Mouse (Mus musculus) bone marrow, adult 2 months (tissue): ENCODE results near the gene Mex3b. TPM values are rescaled to one million over a fixed set of nuclear protein-coding genes. Genes with fewer than 3 reads are reported as not detected.
A peak's percentile ranks its signal among the peaks of the same experiment; 100 is the strongest.

Experiments
- H3K27ac ChIP-seq: fragments of 200-500 bp; 2 replicates; pipeline ENCODE4 v1.5.1; 2012; ENCODE audit warnings: low read depth, mild to moderate bottlenecking, control low read depth, inconsistent platforms, low read length; ENCODE audit not compliant: control insufficient read depth, poor library complexity, insufficient read depth
- H3K4me1 ChIP-seq: fragments of 200-500 bp; 2 replicates; pipeline ENCODE4 v1.6.1; 2011; ENCODE audit warnings: low read length; ENCODE audit not compliant: control insufficient read depth, insufficient read depth
- H3K4me3 ChIP-seq: fragments of 200-500 bp; replicated peaks from 2 replicates; pipeline ENCODE3; 2011; ENCODE audit warnings: mild to moderate bottlenecking, low read depth, low read length, control low read depth; ENCODE audit not compliant: control insufficient read depth
- CTCF ChIP-seq: fragments of 200-500 bp; IDR thresholded peaks from 2 replicates; pipeline ENCODE4 v1.5.1; 2011; ENCODE audit warnings: low read length, control low read depth; ENCODE audit not compliant: control insufficient read depth, insufficient read depth
- POLR2A ChIP-seq: fragments of 200-500 bp; IDR thresholded peaks from 2 replicates; pipeline ENCODE4 v1.6.1; 2011; ENCODE audit warnings: low read depth, mild to moderate bottlenecking, control low read depth, low read length, borderline replicate concordance; ENCODE audit not compliant: control insufficient read depth
- WGBS: fragments of 180-500 bp; shearing (Covaris S2); methylation state at CpG from one replicate; pipeline ENCODE4 v1.1.7; 2018; 5-methylcytosine and 5-hydroxymethylcytosine counted together
- polyA plus RNA-seq: library from polyadenylated mRNA; stranded (reverse); fragments of >200 nt; gene quantifications from 2 replicates; pipeline ENCODE4 v1.2.4, GENCODE M21; 2011; ENCODE audit warnings: low replicate concordance; ENCODE audit not compliant: missing spikeins, insufficient read depth, insufficient read length

Mex3b gene
- polyA plus RNA-seq, 1 experiment: 2.4 TPM

DNA sequence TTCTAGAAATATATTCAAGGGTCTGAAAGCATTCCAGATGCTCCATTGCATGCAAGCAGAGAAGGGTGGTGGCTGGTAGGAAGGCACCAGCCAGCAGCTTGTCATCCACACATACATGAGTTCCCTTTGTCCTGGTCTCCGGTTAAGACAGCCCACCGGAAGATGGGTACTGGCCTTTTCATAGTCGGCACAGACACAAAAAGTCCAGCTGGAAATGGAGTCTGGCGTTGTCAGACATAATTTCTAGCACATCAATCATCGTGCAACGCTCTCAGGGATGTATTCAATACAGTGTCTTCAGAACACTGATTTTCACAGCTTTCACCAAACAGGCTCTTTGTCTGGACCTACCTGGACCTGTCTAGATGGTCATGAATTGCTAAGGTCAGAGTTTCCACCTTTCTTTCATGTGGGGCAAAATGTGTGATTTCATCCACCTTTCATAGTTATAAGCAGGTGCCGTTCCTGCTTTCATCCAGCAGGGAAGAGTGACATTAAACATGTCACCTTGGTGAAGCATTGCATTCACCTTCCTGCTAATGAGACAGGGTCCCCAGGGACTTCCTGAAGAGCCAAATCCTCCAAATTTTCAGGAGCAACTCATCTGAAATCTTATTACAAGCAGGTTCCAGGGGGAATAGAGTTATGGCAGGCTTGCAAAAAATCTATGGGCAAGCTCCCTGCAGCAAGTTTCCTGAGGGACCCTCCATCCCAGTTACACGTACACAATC is 2.7 kb upstream of the Mex3b start:
- no peak overlapping the region for H3K27ac ChIP-seq
- no peak overlapping the region for H3K4me3 ChIP-seq
- H3K4me1 ChIP-seq: peaks cover 3% of the 10 kb centered on the region; the same call in 1 of the 2 replicates
- WGBS: 77% methylated on average over 8 of the region's 8 CpGs
- no peak for TF ChIP-seq POLR2A
- TF ChIP-seq CTCF: no peak

DNA sequence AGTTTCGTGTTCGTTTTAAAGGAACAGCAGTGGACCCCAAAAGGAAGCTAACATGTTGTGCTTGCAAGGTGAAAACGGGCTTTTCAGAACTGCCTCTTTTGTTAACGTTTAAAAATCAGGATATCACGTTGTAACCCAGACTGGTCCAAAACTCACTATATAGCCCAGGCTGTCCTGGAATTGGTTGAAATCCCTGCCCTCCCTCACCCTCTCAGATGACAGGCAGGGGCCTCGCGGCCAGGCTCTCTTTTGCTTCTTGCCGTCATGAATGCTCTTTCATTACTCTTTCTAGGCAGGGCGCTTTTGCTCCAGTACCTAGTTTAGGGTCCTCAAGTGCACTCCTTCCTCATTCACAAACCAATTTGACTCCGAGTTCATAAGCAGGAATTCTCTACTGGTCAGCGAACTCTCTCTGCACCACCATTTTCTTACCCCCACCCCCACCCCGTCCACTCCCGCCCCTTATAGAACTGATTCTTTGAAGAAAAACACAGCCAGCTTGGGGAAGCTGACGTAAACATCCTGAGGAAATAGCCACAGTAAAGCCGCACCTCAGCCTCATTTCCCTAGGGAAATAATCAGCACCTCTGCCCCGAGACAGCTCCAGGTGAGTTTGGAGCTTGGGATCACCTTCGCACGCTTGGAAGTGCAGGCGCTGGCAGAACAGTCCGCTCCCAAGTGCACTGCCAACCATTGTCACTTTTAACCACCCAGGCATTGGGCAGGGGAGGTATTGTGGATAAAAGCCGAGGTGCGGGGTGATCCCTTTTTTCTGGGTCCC is 2.0 kb upstream of the Mex3b start:
- 2% methylated on average over 22 of the region's 22 CpGs for WGBS
- peaks cover 3% of the 10 kb centered on the region; the same call in 1 of the 2 replicates for H3K4me1 ChIP-seq
- no peak for TF ChIP-seq POLR2A
- TF ChIP-seq CTCF: no peak
- no peak overlapping the region for H3K27ac ChIP-seq
- H3K4me3 ChIP-seq: peak overlapping the region; percentile 55

DNA sequence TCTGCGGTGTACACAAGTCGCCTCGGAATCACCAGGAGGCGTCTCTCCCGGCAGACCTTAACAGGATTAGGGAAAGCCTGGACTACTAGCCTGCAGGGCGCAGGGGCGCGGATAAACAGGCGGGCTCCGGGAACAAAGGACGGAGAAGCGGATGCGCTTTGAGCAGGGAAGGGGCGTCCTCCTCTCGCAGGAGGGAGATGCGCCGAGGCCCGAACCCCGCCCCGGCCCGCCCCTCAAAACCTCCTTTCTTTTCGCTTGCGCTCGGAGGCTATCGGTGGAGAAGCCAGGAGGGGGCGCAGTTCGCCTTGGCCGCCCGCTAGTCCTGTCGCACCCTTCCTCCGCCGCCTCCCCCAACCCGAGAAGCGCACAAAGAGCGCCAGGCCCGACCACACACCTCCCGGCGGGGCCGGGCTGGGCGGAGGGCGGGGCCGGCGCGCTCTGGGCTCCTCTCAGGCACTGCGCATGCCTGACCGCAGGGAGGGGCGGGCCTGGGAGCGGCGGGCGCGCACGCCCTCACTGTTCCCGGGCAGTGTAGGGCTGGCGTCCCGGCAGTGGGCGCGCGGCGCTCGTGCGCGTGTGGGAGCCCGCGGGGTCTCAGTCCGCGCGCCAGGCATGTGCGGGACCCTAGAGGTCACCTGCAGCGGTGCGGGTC is 1.2 kb upstream of the Mex3b start:
- peak; percentile 60; the same call in 1 of the 2 replicates for TF ChIP-seq POLR2A
- peak; percentile 74 for TF ChIP-seq CTCF
- H3K4me1 ChIP-seq: peaks cover 3% of the 10 kb centered on the region; the same call in 1 of the 2 replicates
- H3K4me3 ChIP-seq: peak overlapping the region; percentile 84
- peak overlapping the region; percentile 96 for H3K27ac ChIP-seq
- under 1% methylated on average over 69 of the region's 70 CpGs for WGBS

DNA sequence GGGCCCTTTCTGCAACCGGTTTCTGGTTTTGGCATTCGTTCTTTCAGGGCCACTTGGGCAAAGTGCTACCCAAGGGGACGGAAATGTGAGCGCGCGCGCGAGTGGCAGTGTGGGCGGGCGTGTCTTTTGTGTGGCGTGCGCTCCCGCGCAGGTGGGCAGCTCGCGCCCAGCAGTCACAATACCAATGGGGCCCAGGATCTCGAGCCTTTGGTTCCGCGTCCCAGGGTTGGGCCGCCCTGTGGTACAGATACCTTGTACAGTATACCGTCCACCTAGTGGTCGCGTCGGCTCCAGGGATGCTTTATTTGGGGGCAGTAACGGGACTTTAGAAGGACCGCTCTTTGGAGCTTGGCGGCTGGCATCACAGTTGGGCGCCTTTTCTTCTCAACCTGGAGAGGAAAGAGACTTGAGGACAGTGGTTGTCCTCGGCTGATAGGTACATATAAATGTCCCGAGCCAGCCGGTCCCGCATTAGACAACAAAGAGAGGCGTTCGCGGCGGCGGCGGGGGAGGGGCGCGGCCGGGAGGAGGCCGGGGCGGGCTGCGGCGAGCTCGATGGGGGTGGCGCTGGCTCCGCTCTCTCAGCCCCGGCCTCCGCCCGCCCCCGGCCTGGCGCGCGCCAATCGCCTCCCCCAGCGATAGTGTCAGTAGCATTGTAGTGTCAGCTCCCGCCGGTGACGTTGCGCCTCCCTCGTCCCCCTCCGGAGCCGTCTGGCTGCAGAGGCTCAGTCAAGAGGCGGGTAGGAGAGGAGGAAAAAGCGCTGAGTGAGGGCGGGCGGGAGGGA is 455 bp upstream of the Mex3b start:
- Histone ChIP-seq H3K4me1 (peaks cover 3% of the 10 kb centered on the region; the same call in 1 of the 2 replicates), H3K27ac (peak overlapping the region; percentile 96), H3K4me3 (peak overlapping the region; percentile 100)
- TF ChIP-seq CTCF: no peak
- TF ChIP-seq POLR2A: peak; percentile 51; the same call in 1 of the 2 replicates
- under 1% methylated on average over 63 of the region's 68 CpGs for WGBS

DNA sequence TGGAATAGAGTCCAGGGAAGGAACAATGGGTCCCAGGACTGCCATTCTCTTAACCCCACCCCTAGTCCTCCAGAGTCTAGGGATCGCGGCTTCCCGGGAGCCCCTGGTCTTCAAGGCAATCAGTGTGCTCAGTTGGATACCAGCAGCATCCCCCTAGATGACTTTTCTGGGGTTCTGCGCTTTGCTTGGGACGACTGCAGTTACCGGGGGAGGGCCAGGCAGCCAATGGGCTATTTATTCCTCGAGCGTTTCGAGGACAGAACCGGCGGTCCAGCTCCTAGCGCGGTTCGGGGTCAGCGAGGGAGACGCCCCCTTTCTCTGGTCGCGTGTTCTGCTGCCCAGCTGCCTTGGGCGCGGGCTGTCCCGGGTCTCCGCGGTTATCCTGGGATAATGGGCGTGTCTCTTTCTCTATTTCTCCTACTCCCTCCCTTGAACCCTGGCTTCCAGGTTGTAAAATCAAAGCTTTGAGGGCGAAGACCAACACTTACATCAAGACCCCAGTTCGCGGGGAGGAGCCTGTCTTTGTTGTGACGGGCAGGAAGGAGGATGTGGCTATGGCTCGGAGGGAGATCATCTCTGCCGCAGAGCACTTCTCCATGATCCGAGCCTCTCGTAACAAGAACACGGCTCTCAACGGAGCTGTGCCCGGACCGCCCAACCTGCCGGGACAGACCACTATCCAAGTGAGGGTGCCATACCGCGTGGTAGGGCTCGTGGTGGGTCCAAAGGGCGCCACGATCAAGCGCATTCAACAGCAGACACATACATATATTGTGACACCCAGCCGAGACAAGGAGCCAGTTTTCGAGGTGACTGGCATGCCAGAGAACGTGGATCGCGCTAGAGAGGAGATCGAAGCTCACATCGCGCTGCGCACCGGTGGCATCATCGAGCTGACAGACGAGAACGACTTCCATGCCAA is 1.4 kb downstream of the Mex3b start:
- TF ChIP-seq CTCF: no peak
- TF ChIP-seq POLR2A: peak; percentile 27; the same call in 1 of the 2 replicates
- Histone ChIP-seq H3K27ac (no peak overlapping the region), H3K4me3 (peak overlapping the region; percentile 49), H3K4me1 (peaks cover 3% of the 10 kb centered on the region; the same call in 1 of the 2 replicates)
- WGBS: 29% methylated on average over 56 of the region's 56 CpGs

DNA sequence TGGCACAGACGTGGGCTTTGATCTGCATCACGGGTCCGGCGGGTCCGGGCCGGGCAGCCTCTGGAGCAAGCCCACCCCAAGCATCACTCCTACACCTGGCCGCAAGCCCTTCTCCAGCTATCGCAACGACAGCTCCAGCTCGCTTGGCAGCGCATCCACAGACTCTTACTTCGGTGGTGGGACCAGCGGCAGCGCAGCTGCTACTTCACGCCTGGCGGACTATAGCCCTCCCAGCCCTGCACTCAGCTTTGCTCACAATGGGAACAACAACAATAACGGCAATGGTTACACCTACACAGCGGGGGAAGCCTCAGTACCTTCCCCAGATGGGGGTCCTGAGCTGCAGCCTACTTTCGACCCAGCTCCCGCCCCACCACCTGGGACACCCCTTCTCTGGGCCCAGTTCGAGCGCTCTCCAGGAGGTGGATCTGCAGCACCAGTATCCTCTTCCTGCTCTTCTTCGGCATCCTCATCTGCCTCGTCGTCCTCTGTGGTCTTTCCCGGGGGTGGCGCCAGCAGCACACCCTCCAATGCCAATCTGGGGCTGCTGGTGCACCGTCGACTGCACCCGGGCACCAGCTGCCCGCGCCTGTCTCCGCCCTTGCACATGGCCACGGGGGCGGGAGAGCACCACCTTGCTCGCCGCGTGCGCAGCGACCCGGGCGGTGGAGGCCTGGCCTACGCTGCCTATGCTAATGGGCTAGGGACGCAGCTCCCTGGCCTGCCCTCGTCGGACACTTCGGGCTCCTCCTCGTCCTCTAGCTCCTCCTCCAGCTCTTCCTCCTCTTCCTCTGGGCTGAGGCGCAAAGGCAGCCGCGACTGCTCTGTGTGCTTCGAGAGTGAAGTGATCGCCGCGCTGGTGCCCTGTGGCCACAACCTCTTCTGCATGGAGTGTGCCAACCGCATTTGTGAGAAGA is 2.4 kb downstream of the Mex3b start:
- no peak overlapping the region for H3K27ac ChIP-seq
- peaks cover 3% of the 10 kb centered on the region; the same call in 1 of the 2 replicates for H3K4me1 ChIP-seq
- 91% methylated on average over 56 of the region's 56 CpGs for WGBS
- peak overlapping the region; percentile 49 for H3K4me3 ChIP-seq
- TF ChIP-seq CTCF (no peak), POLR2A (no peak; the same call in 1 of the 2 replicates)
